Mouse (Mus musculus) stomach, embryonic 14.5 days (tissue): ENCODE measurements around the gene Tmem59l. TPM values are rescaled to one million over a fixed set of nuclear protein-coding genes. Genes with fewer than 3 reads are reported as not detected.

ENCODE experiments used
- ATAC-seq: fragments of 200-750 bp; cut with Nextera tagmentation; 2 replicates; pipeline ENCODE4 v1.8.0; 2017; ENCODE audit warnings: low read depth, moderate TSS enrichment; ENCODE audit not compliant: insufficient number of reproducible peaks, insufficient read depth, low FRiP score
- H3K27ac ChIP-seq: fragments of 300-500 bp; sonication (generic); 2 replicates; pipeline ENCODE4 v1.5.1; 2014; ENCODE audit warnings: mild to moderate bottlenecking, low read length, moderate library complexity, mixed read lengths
- H3K27me3 ChIP-seq: fragments of 300-500 bp; sonication (generic); 2 replicates; pipeline ENCODE4 v1.6.1; 2014; ENCODE audit warnings: low read length, control low read depth, mixed read lengths; ENCODE audit not compliant: control insufficient read depth, insufficient read depth
- H3K36me3 ChIP-seq: fragments of 300-500 bp; sonication (generic); 2 replicates; pipeline ENCODE4 v1.6.1; 2014; ENCODE audit warnings: mild to moderate bottlenecking, control low read depth, low read length, moderate library complexity, mixed read lengths; ENCODE audit not compliant: control insufficient read depth, insufficient read depth
- H3K4me1 ChIP-seq: fragments of 300-500 bp; sonication (generic); 2 replicates; pipeline ENCODE4 v1.6.1; 2014; ENCODE audit warnings: low read length, control low read depth, mixed read lengths; ENCODE audit not compliant: control insufficient read depth, insufficient read depth
- H3K4me2 ChIP-seq: fragments of 300-500 bp; sonication (generic); replicated peaks from 2 replicates; pipeline ENCODE4 v1.6.1; 2014; ENCODE audit warnings: low read depth, low read length, control low read depth
- H3K4me3 ChIP-seq: fragments of 300-500 bp; sonication (generic); 2 replicates; pipeline ENCODE4 v1.5.1; 2014; ENCODE audit warnings: low read depth, low read length, control low read depth
- H3K9ac ChIP-seq: fragments of 300-500 bp; sonication (generic); replicated peaks from 2 replicates; pipeline ENCODE4 v1.6.1; 2014; ENCODE audit warnings: low read depth, mild to moderate bottlenecking, control low read depth, low read length, moderate library complexity, mixed read lengths
- H3K9me3 ChIP-seq: fragments of 300-500 bp; sonication (generic); 2 replicates; pipeline ENCODE4 v1.6.1; 2016; ENCODE audit warnings: low read depth, low read length, control low read depth; ENCODE audit not compliant: control insufficient read depth
- WGBS: fragments of 180-500 bp; shearing (Covaris S2); extraction: QIAGEN DNeasy Blood & Tissue Kit; methylation state at CpG from one replicate; pipeline ENCODE4 v1.1.7; 2014; 5-methylcytosine and 5-hydroxymethylcytosine counted together
- polyA plus RNA-seq: library from polyadenylated mRNA; unstranded; fragments of >200 nt; fragmentation: Nextera tagmentation; extraction: Ambion mirVana; gene quantifications from 2 replicates; pipeline ENCODE4 v1.2.1, GENCODE M21; 2014

Tmem59l gene
- polyA plus RNA-seq, 1 experiment from 2014 or later: 6.4 TPM

- ATAC-seq: no peak
- Histone ChIP-seq H3K4me3 (no peak overlapping the region), H3K4me1 (peaks cover 18% of the 10 kb centered on the region; the same call in 1 of the 2 replicates), H3K9ac (no peak overlapping the region), H3K4me2 (no peak overlapping the region), H3K36me3 (peaks cover 18% of the 10 kb centered on the region), H3K27me3 (peaks cover 29% of the 10 kb centered on the region), H3K27ac (no peak overlapping the region), H3K9me3 (no peaks in the 10 kb centered on the region)
- 74% methylated on average over 3 of the region's 3 CpGs for WGBS
Measured at GRCm38 (mm10) chr8:70504851-70505250, 17.7 kb upstream of the Tmem59l start.

- H3K4me1 ChIP-seq: peaks cover 18% of the 10 kb centered on the region; the same call in 1 of the 2 replicates
- no peak overlapping the region for H3K27ac ChIP-seq
- no peak overlapping the region for H3K4me3 ChIP-seq
- H3K9ac ChIP-seq: no peak overlapping the region
- 65% methylated on average over 16 of the region's 16 CpGs for WGBS
- peaks cover 32% of the 10 kb centered on the region for H3K27me3 ChIP-seq
- peaks cover 18% of the 10 kb centered on the region for H3K36me3 ChIP-seq
- no peak overlapping the region for H3K4me2 ChIP-seq
- ATAC-seq: no peak
- no peaks in the 10 kb centered on the region for H3K9me3 ChIP-seq
Measured at GRCm38 (mm10) chr8:70504291-70504716, 17.1 kb upstream of the Tmem59l start.

DNA sequence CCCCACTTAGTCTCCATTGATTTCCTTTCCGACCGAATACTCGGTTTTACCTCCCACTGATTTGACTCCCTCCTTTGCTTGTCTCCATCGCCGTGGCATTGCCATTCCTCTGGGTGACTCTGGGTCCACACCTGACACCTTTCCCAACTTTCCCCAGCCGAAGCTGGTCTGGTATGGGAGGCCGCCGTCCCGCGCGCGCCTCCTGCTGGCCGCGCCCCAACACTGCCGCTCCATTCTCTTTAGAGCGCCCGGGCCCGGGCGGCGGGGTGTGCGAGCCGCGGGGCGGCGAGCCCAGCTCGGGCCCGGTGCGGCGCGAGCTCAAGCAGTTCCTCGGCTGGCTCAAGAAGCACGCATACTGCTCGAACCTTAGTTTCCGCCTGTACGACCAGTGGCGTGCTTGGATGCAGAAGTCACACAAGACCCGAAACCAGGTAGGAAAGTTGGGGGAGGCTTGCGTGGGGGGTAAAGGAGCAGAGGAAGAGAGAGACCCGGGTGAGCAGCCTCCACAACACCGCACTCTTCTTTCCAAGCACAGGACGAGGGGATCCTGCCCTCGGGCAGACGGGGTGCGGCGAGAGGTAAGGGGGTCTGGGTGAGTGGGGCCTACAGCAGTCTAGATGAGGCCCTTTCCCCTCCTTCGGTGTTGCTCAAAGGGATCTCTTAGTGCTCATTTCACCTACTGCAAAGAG lies 16.0 kb upstream of the Tmem59l start:
- H3K27me3 ChIP-seq: peaks cover 33% of the 10 kb centered on the region
- no peak overlapping the region for H3K4me2 ChIP-seq
- H3K9me3 ChIP-seq: no peaks in the 10 kb centered on the region
- peaks cover 18% of the 10 kb centered on the region; the same call in 1 of the 2 replicates for H3K4me1 ChIP-seq
- peaks cover 8% of the 10 kb centered on the region for H3K36me3 ChIP-seq
- H3K27ac ChIP-seq: no peak overlapping the region
- no peak overlapping the region for H3K9ac ChIP-seq
- 0 out of 2 replicates have a peak, but pooled peaks have one; percentile 15 for ATAC-seq
- 15% methylated on average over 46 of the region's 46 CpGs for WGBS
- no peak overlapping the region for H3K4me3 ChIP-seq

DNA sequence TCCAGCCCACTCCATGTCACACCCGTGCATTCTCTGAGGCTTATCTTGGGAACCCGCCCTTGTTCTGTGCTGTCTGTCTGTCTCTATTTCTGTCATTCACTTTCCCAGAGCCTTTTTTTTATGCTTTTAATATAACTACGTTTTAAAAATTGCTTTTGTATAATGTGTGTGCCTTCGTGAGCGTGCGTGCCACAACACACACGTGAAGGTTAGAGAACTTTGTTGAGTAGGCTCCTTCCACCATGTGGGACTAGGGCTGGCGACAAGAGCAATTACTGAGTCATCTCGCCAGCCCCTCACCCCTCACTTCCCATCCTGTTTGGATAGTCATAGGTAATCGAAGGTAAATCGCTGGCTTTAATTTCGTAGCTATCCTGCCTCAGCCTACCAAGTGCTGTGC lies 15.4 kb upstream of the Tmem59l start:
- H3K4me3 ChIP-seq: no peak overlapping the region
- H3K36me3 ChIP-seq: peaks cover 3% of the 10 kb centered on the region; the same call in 1 of the 2 replicates
- H3K4me1 ChIP-seq: peaks cover 18% of the 10 kb centered on the region; the same call in 1 of the 2 replicates
- H3K9ac ChIP-seq: no peak overlapping the region
- H3K27me3 ChIP-seq: peaks cover 36% of the 10 kb centered on the region
- H3K9me3 ChIP-seq: no peaks in the 10 kb centered on the region
- no peak overlapping the region for H3K27ac ChIP-seq
- no peak for ATAC-seq
- 0 out of 2 replicates have a peak overlapping the region, but pooled peaks have one; percentile 13 for H3K4me2 ChIP-seq
- 33% methylated on average over 12 of the region's 12 CpGs for WGBS

DNA sequence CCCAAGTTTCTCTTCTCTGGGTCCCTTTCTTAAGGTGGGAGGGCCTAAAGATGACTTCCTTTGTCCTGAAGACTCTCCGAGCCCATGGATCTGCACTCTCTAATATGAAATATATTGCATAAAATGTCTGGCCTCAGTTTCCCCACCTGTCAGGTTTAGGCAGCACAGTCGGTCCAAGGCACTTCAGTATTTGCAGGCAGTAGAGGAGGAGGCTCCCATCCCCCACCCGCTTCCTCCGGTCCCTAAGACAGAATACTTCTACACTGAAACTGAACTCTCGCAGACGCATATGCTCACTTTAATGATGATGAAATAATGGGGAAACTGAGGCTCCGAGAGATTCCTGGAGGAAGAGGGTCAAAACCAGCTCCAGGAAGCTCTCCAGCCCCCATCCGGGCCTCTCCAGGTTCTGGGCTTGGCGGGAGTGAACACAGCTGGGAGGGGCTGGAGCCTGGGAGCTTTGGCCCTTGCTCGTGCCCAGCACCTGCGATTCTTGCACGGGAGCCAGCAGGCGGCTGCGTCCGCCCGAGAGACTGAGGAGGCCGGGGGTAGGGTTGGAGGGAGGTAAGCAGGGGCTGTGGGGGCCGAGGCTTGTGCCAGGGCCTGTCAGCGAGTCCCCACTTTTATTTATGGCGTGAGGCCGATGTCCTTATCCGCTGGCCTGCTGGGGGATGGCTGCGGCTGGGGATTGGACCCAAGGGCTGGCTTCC lies 14.8 kb upstream of the Tmem59l start:
- Histone ChIP-seq H3K4me3 (0 out of 2 replicates have a peak overlapping the region, but pooled peaks have one; percentile 12), H3K4me1 (peaks cover 18% of the 10 kb centered on the region; the same call in 1 of the 2 replicates), H3K27ac (no peak overlapping the region), H3K9ac (no peak overlapping the region), H3K9me3 (no peaks in the 10 kb centered on the region), H3K27me3 (peaks cover 42% of the 10 kb centered on the region), H3K36me3 (no peaks in the 10 kb centered on the region), H3K4me2 (0 out of 2 replicates have a peak overlapping the region, but pooled peaks have one; percentile 13)
- ATAC-seq: no peak
- WGBS: 13% methylated on average over 23 of the region's 23 CpGs

GRCm38 (mm10) chr8:70500386-70501301 lies 13.5 kb upstream of the Tmem59l start:
- H3K27me3 ChIP-seq: peaks cover 55% of the 10 kb centered on the region
- H3K9ac ChIP-seq: no peak overlapping the region
- ATAC-seq: no peak
- H3K9me3 ChIP-seq: no peaks in the 10 kb centered on the region
- H3K36me3 ChIP-seq: no peaks in the 10 kb centered on the region
- H3K4me2 ChIP-seq: peak overlapping the region; percentile 27; the same call in 1 of the 2 replicates
- peaks cover 14% of the 10 kb centered on the region; the same call in 1 of the 2 replicates for H3K4me1 ChIP-seq
- no peak overlapping the region for H3K27ac ChIP-seq
- peak overlapping the region; percentile 9 for H3K4me3 ChIP-seq
- 9% methylated on average over 39 of the region's 39 CpGs for WGBS

GRCm38 (mm10) chr8:70495771-70496062 lies 8.6 kb upstream of the Tmem59l start:
- peaks cover 83% of the 10 kb centered on the region for H3K27me3 ChIP-seq
- H3K9me3 ChIP-seq: no peaks in the 10 kb centered on the region
- H3K36me3 ChIP-seq: no peaks in the 10 kb centered on the region
- WGBS: 9% methylated on average over 12 of the region's 12 CpGs
- no peak overlapping the region for H3K9ac ChIP-seq
- 0 out of 2 replicates have a peak overlapping the region, but pooled peaks have one; percentile 16 for H3K4me2 ChIP-seq
- H3K4me3 ChIP-seq: no peak overlapping the region
- H3K4me1 ChIP-seq: peaks cover 13% of the 10 kb centered on the region; the same call in 1 of the 2 replicates
- no peak overlapping the region for H3K27ac ChIP-seq
- ATAC-seq: no peak
